Mouse (Mus musculus) layer of hippocampus, postnatal 25 days (tissue): Measurements from ENCODE around the gene Gm14698. TPM values are rescaled to one million over a fixed set of nuclear protein-coding genes. Genes with fewer than 3 reads are reported as not detected.
"Not testable (repeated sequence)": the region's sequence is repeated elsewhere in the genome, so short reads cannot be mapped to it uniquely, and the experiment has no call there.

ENCODE experiments used
- DNase-seq, 2 experiments: peaks; one replicate each; pipeline ENCODE4 v3.0.0; 2022; ENCODE audit warnings: mixed read lengths in 2 of 2, low spot score in 1 of 2; ENCODE audit errors: extremely low spot score in 1 of 2
- total RNA-seq, 2 experiments: library from RNA; stranded (reverse); gene quantifications; 2 replicates each; pipeline ENCODE4 v1.2.3; 2021

The Gm14698 gene
- under 1 TPM; 0.66 to 0.85 TPM for total RNA-seq

DNA sequence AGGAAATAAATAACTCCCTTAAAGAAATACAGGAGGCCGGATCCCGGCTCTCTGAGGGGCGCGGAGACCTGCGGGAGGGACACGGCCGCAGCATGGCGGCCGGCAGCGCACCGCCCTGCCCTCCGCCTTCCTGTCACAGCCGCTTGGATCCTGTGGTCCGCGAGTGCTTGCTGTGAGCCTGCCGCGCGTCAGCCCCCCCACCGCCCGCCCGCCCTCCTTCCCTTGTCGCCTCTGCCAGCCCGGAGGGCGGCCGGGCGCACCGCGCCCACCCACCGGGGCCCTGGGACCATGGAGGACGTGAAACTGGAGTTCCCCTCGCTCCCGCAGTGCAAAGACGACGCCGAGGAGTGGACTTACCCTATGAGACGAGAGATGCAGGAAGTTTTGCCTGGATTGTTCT, at the start of gene Gm14698:
Gene Gm14698 (plus strand): TSS at position 35 of the 400 bp plus-strand sequence.
- not testable (repeated sequence) for DNase-seq

DNA sequence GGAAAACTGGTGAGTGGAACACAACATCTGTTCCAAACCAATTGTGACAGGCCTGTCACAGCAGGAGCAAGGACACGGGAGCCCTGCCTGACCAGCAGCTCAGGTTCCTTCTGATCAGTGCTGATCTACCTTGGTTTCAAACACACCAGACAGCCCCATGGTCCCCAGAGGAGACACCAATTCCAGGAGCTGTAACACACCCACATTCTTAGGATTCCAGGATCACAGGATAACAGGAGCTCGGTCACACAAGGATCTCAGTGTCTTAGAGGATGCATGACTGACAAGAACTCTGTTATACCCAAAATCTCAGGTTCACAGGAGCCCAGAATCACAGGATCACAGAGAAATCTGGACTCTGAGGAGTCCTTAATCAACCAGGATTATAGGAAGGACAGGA, 444 bp upstream of the Gm14698 start:
- not testable (repeated sequence) for DNase-seq

DNA sequence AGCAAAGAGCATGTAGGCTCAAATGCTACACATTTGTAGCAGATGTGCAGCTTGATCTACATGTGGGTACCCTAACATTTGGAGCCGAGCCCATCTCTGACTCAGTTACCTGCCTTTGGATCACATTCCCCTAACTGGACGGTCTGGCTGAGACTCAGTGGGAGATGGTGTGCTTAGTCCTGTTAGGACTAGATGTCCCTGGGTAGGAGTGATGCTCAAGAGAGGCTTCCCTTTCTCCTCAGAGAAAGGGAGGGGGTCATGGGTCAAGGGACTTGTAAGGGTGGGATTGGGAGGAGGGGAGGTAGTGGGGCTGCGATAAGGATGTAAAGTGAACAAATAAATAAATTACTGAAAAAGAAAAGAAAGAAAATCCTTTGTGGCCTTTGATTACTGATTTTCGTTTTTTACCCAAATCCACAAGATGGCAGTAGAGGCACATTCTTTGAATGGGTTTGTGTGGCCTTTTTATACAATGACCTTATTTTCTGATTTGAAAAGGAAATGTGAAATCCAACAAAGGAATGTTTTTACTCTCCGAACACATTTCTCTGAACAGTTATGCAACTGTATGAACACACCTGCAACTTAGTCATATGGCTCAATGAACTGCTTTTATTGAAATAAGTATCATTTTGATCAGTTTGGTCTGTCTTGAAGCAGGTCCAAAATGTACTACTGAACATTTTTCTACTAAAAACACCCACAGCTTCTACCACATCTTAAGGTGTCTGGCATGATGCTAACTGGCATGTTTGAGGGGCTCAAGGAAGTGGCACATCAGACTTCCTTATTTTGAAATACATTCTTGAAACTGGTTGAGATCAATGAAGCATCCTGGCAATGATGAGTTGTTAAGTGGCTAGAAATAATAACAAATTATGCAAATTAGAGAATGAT, 18.9 kb downstream of the Gm14698 start:
- no peak for DNase-seq

DNA sequence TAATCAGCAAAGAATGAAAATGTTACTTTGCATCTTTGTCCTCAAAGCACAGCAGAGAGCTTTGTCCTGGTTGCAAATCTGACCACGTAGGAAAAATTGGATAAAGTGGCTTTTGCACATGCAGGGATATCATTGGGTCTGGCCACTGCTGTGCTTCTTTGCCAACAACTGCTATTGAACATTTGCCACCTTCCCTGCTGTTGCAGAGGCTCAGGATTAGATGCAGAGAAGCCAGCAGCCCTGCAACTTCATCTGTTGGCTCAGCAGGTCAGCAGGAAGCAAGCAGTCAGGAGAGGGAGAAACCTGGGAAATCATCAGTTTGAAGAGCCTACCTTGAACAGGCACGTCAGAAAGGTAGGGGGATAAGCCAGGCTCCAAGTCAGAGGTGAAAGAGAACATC, 44.3 kb downstream of the Gm14698 start:
- no peak for DNase-seq

Other genes starting within 250 kb of the Gm14698 start
- gene Fmr1, start 142.6 kb upstream of the Gm14698 start, total RNA-seq = 10 to 100 TPM; 49.6 to 59.0 TPM
- not detected for gene Fmr1nb, start 59.3 kb upstream of the Gm14698 start, total RNA-seq
- gene Gm6812, start 72.0 kb downstream of the Gm14698 start, total RNA-seq = not detected